Mouse (Mus musculus): ENCODE results near the gene Ephb1. TPM values are rescaled to one million over a fixed set of nuclear protein-coding genes. Genes with fewer than 3 reads are reported as not detected.

Gene Ephb1
- polyA plus RNA-seq, 1 experiment = 2.7 TPM

DNA sequence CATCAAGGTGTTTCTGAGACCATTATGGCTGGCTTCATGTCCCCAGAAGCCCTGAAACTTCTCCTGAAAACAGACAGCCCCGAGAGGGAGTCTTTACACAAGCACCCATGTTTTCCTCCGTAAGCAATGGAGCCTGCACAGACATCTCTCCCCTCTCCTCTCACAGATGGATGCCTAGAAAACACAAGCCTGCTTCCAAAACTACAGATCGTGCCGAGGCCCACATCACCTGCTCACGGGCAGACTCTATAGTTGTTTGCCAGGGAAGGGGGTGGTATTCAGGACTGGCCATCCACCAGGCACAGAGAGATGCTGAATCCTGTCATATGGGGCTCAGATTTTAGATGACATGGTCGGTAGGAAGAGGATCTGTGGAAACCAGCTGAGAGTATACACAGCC lies 98.7 kb downstream of the Ephb1 start:
- no peaks in the 10 kb centered on the region for H3K27me3 ChIP-seq (replicated peaks; ENCODE audit: control insufficient read depth, insufficient read depth, low read length)

DNA sequence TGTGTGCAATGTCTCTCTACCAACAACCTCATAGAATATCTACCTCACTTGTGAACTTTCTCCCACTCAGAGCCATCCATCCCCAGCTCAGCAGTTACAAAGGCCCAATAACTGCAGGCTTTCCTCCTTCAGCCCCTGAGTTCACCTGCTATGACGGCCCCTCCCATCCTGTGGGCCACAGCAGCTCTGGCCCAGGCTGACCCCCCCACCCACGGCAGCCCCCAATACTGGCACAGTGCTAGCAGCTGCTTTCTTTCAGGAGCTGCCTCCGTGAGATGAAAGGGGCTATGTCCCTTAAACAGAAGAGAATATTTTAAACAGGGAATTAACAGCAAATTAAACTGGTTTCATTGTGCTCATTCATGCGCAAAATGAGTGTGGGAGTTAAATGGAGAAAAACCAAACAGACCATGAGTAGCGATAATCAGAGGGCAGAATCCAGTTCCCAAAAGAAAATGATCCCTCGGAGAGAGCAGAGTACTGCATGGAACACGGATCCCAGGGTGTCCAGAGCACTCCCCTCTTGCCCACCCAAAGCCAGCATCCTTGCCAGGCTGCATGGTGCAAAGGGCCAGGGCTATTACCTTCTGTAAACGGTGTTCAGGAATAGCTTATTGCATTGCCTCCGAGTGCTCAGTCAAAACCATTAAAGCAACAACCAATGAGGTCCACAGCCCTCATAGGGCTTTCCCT lies 105.2 kb downstream of the Ephb1 start:
- H3K36me3 ChIP-seq (ENCODE audit: control insufficient read depth, insufficient read depth, low read length) = no peaks in the 10 kb centered on the region
- WGBS = 19% methylated on average over 9 of the region's 9 CpGs
- no peak overlapping the region for H3K4me3 ChIP-seq (ENCODE audit: insufficient read depth, low read depth, low read length)
- no peaks in the 10 kb centered on the region for H3K27me3 ChIP-seq (replicated peaks; ENCODE audit: control insufficient read depth, insufficient read depth, low read length)
- H3K4me1 ChIP-seq (ENCODE audit: control insufficient read depth, insufficient read depth, low read length) = no peaks in the 10 kb centered on the region
- H3K27ac ChIP-seq (ENCODE audit: insufficient read depth, low read depth, low read length) = no peak overlapping the region
- TF ChIP-seq POLR2A (IDR thresholded peaks at IDR 0.05; ENCODE audit: low read depth, low read length) (no peak), CTCF (conservative IDR thresholded peaks at IDR 0.05; ENCODE audit: insufficient read depth, insufficient read length, low read depth, low read length) (no peak)
- DNase-seq = no peak

More for the DNA sequence above, 98.7 kb downstream of the Ephb1 start:
- Histone ChIP-seq H3K4me3 (ENCODE audit: insufficient read depth, low read depth, low read length) (no peak overlapping the region), H3K36me3 (ENCODE audit: control insufficient read depth, insufficient read depth, low read length) (no peaks in the 10 kb centered on the region), H3K4me1 (ENCODE audit: control insufficient read depth, insufficient read depth, low read length) (no peaks in the 10 kb centered on the region), H3K27ac (ENCODE audit: insufficient read depth, low read depth, low read length) (no peak overlapping the region)
- TF ChIP-seq CTCF (conservative IDR thresholded peaks at IDR 0.05; ENCODE audit: insufficient read depth, insufficient read length, low read depth, low read length) = no peak
- no peak for TF ChIP-seq POLR2A (IDR thresholded peaks at IDR 0.05; ENCODE audit: low read depth, low read length)
- WGBS = 84% methylated on average over 6 of the region's 6 CpGs
- DNase-seq = no peak

DNA sequence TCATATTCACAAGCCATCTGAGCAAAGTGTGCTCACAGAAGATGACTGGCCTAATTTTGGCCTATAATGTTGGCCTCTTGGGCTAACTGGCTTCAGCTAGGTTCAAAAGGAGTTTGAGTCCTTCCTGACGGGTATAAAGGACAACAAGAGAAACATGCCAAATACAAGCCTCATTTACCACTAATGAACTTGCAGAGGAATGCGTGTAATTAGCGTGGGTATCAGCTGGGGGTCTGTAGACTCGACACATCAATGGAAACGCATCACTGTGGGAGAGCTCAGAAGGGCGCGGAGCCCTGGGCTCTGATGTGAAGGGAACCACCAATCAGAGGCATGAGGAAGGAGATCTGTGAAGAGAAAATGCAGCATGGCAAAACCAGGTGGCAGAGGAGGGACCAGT lies 108.9 kb downstream of the Ephb1 start:
- TF ChIP-seq POLR2A (IDR thresholded peaks at IDR 0.05; ENCODE audit: low read depth, low read length) (no peak), CTCF (conservative IDR thresholded peaks at IDR 0.05; ENCODE audit: insufficient read depth, insufficient read length, low read depth, low read length) (no peak)
- 68% methylated on average over 7 of the region's 7 CpGs for WGBS
- DNase-seq = no peak
- Histone ChIP-seq H3K27ac (ENCODE audit: insufficient read depth, low read depth, low read length) (no peak overlapping the region), H3K27me3 (replicated peaks; ENCODE audit: control insufficient read depth, insufficient read depth, low read length) (no peaks in the 10 kb centered on the region), H3K4me3 (ENCODE audit: insufficient read depth, low read depth, low read length) (no peak overlapping the region), H3K36me3 (ENCODE audit: control insufficient read depth, insufficient read depth, low read length) (no peaks in the 10 kb centered on the region), H3K4me1 (ENCODE audit: control insufficient read depth, insufficient read depth, low read length) (no peaks in the 10 kb centered on the region)

DNA sequence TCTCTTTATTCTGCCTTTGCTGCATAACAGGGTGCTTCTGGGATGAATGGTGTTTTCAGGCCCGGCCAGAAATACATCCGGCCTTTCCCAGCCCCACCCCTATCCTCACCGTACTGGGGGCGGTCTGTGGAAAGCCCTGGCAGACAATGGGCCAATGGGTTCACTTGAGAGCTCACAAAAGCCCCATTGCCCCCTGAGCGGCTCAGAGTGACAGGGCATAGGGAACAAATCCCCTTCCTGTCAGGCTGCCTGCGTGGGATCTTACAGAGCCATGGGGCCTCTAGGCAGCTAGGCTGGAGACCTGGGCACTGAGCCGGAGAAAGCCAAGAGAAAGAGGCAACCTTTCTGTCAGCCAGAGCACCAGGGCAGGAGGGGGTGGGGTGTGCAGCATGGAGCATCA lies 111.2 kb downstream of the Ephb1 start:
- Histone ChIP-seq H3K4me3 (ENCODE audit: insufficient read depth, low read depth, low read length) (no peak overlapping the region), H3K27me3 (replicated peaks; ENCODE audit: control insufficient read depth, insufficient read depth, low read length) (no peaks in the 10 kb centered on the region), H3K4me1 (ENCODE audit: control insufficient read depth, insufficient read depth, low read length) (no peaks in the 10 kb centered on the region), H3K27ac (ENCODE audit: insufficient read depth, low read depth, low read length) (no peak overlapping the region), H3K36me3 (ENCODE audit: control insufficient read depth, insufficient read depth, low read length) (no peaks in the 10 kb centered on the region)
- WGBS = 40% methylated on average over 7 of the region's 7 CpGs
- no peak for DNase-seq
- TF ChIP-seq POLR2A (IDR thresholded peaks at IDR 0.05; ENCODE audit: low read depth, low read length) = no peak
- no peak for TF ChIP-seq CTCF (conservative IDR thresholded peaks at IDR 0.05; ENCODE audit: insufficient read depth, insufficient read length, low read depth, low read length)

DNA sequence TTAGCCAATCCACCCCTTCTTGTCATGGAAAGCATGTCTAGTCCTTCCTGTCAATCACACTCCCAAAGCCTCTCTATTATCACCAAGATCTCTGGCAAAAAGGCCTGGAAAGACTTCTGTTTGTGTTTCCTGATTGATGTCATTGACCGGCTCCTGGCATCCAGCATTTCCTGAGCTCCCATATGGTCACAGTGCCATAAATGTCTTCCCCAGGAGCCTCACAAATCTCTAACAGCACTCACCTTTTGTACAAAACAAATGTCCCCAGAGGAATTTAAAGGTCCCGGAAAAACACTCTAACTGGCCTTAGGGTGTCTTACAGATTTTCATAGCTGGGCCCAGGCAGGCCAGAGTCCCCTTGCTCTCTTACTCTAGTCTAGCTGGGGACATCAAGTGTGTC lies 112.9 kb downstream of the Ephb1 start:
- no peaks in the 10 kb centered on the region for H3K4me1 ChIP-seq (ENCODE audit: control insufficient read depth, insufficient read depth, low read length)
- no peaks in the 10 kb centered on the region for H3K27me3 ChIP-seq (replicated peaks; ENCODE audit: control insufficient read depth, insufficient read depth, low read length)
- H3K36me3 ChIP-seq (ENCODE audit: control insufficient read depth, insufficient read depth, low read length) = no peaks in the 10 kb centered on the region
- no peak overlapping the region for H3K4me3 ChIP-seq (ENCODE audit: insufficient read depth, low read depth, low read length)
- 66% methylated on average over 2 of the region's 2 CpGs for WGBS
- no peak overlapping the region for H3K27ac ChIP-seq (ENCODE audit: insufficient read depth, low read depth, low read length)
- peak; percentile 17 for DNase-seq
- TF ChIP-seq POLR2A (IDR thresholded peaks at IDR 0.05; ENCODE audit: low read depth, low read length) = no peak
- TF ChIP-seq CTCF (conservative IDR thresholded peaks at IDR 0.05; ENCODE audit: insufficient read depth, insufficient read length, low read depth, low read length) = no peak

DNA sequence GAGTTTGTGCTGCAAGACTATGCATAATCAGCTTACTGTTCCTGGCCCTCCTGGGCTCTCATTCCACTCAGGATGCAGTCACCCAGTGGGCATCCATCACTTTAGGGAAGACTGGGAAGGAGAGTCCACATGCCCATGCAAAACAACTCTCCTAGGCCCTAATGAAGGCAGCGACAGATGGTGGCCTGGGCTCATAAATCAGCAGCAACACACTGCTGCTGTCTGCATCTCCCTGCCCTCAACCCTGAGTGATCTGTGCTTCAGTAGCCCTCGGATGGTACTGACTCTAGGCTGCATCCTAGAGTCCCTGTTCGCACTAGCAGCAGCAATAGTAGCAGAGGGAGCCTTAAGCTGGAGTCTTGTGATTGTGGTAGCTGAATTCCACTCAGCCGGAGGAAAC lies 114.3 kb downstream of the Ephb1 start:
- no peaks in the 10 kb centered on the region for H3K4me1 ChIP-seq (ENCODE audit: control insufficient read depth, insufficient read depth, low read length)
- no peaks in the 10 kb centered on the region for H3K27me3 ChIP-seq (replicated peaks; ENCODE audit: control insufficient read depth, insufficient read depth, low read length)
- H3K27ac ChIP-seq (ENCODE audit: insufficient read depth, low read depth, low read length) = no peak overlapping the region
- H3K36me3 ChIP-seq (ENCODE audit: control insufficient read depth, insufficient read depth, low read length) = no peaks in the 10 kb centered on the region
- TF ChIP-seq POLR2A (IDR thresholded peaks at IDR 0.05; ENCODE audit: low read depth, low read length) = no peak
- no peak for TF ChIP-seq CTCF (conservative IDR thresholded peaks at IDR 0.05; ENCODE audit: insufficient read depth, insufficient read length, low read depth, low read length)
- 60% methylated on average over 4 of the region's 4 CpGs for WGBS
- no peak overlapping the region for H3K4me3 ChIP-seq (ENCODE audit: insufficient read depth, low read depth, low read length)
- DNase-seq = no peak

DNA sequence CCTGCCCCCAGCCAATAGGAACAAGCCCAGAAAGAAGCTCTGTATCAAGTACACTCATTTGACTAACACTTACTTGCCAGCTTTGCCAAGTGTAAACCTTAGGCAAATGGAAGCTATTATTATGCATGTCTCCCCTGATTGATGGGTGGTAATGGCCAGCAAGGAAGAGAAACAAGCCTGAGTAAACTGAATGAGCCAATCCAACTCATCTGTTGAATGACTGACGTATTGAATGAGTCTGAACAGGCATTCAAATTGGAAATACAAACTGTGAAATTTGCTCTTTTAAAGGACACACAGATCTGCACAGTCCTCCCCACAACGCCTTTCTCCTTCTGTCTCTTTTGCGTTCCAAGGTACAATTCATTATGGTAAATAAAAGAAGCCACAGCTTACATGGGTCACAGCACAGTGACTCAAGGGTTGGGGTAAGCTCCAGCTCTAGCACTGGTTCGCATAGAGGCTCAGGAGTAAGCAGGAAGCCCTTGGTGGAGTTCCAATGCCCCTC lies 119.0 kb downstream of the Ephb1 start:
- WGBS = 73% methylated on average over 4 of the region's 4 CpGs

More for the DNA sequence above, 119.0 kb downstream of the Ephb1 start:
- Histone ChIP-seq H3K4me1 (ENCODE audit: control insufficient read depth, insufficient read depth, low read length) (no peaks in the 10 kb centered on the region), H3K27me3 (replicated peaks; ENCODE audit: control insufficient read depth, insufficient read depth, low read length) (no peaks in the 10 kb centered on the region), H3K27ac (ENCODE audit: insufficient read depth, low read depth, low read length) (no peak overlapping the region), H3K36me3 (ENCODE audit: control insufficient read depth, insufficient read depth, low read length) (no peaks in the 10 kb centered on the region), H3K4me3 (ENCODE audit: insufficient read depth, low read depth, low read length) (no peak overlapping the region)
- TF ChIP-seq POLR2A (IDR thresholded peaks at IDR 0.05; ENCODE audit: low read depth, low read length) = no peak
- TF ChIP-seq CTCF (conservative IDR thresholded peaks at IDR 0.05; ENCODE audit: insufficient read depth, insufficient read length, low read depth, low read length) = no peak
- no peak for DNase-seq
